Mouse (Mus musculus): ENCODE data around the gene Vmn1r211. TPM values are rescaled to one million over a fixed set of nuclear protein-coding genes. Genes with fewer than 3 reads are reported as not detected.
"Not testable (repeated sequence)": the region's sequence is repeated elsewhere in the genome, so short reads cannot be mapped to it uniquely, and the experiment has no call there.

The Vmn1r211 gene
- not detected for total RNA-seq (2021)
- long read RNA-seq, experiment 1 = 0 reads
- long read RNA-seq, experiment 2 = 0 reads

GRCm38 (mm10) chr13:22857461-22857860, at the start of gene Vmn1r211:
TSS of gene Vmn1r211 (minus strand) at chr13:22857561.
- no peak for DNase-seq
- intact Hi-C loops (cut with DNase I) = no loop called here

GRCm38 (mm10) chr13:22884105-22884504, 26.7 kb upstream of the Vmn1r211 start, which contains the start of gene Vmn1r212:
TSS of gene Vmn1r212 (minus strand) at chr13:22884205.
- DNase-seq = no peak
- intact Hi-C loops (cut with DNase I) = no loop called here

- no peak for DNase-seq
- intact Hi-C loops (cut with DNase I) = no loop called here
These were observed 21.9 kb upstream of the Vmn1r211 start for GRCm38 (mm10) chr13:22879257-22879656.

- intact Hi-C loops (cut with DNase I) = no loop called here
- no peak for DNase-seq
These were observed 2.6 kb downstream of the Vmn1r211 start for GRCm38 (mm10) chr13:22854760-22855159.

GRCm38 (mm10) chr13:22846798-22847197, 10.6 kb downstream of the Vmn1r211 start:
- intact Hi-C loops (cut with DNase I) = no loop called here
- no peak for DNase-seq

GRCm38 (mm10) chr13:22844304-22844703, 13.1 kb downstream of the Vmn1r211 start:
- intact Hi-C loops (cut with DNase I); DNase-seq: not testable (repeated sequence)

GRCm38 (mm10) chr13:22831248-22831647, 26.1 kb downstream of the Vmn1r211 start, which contains the start of gene Vmn1r210:
TSS of gene Vmn1r210 (minus strand) at chr13:22831348.
- intact Hi-C loops (cut with DNase I) = no loop called here
- no peak for DNase-seq

GRCm38 (mm10) chr13:22829395-22829794, 28.0 kb downstream of the Vmn1r211 start:
- DNase-seq; intact Hi-C loops (cut with DNase I): not testable (repeated sequence)

GRCm38 (mm10) chr13:22821601-22822000, 35.8 kb downstream of the Vmn1r211 start:
- intact Hi-C loops (cut with DNase I); DNase-seq: not testable (repeated sequence)

- intact Hi-C loops (cut with DNase I); DNase-seq: not testable (repeated sequence)
These were observed 47.8 kb downstream of the Vmn1r211 start, which contains the start of gene Vmn1r209 for GRCm38 (mm10) chr13:22809582-22809981. TSS of gene Vmn1r209 (minus strand) at chr13:22809682.

Other genes starting within 250 kb of the Vmn1r211 start
- gene Vmn1r206, start 233.3 kb downstream of the Vmn1r211 start, total RNA-seq (2021) = not detected
- gene Vmn1r207-ps, start 127.9 kb downstream of the Vmn1r211 start, total RNA-seq (2021) = not detected
- not detected for gene Vmn1r208, start 80.2 kb downstream of the Vmn1r211 start, total RNA-seq (2021)
- gene Vmn1r209, start 47.9 kb downstream of the Vmn1r211 start, total RNA-seq (2021) = not detected
- gene Vmn1r210, start 26.2 kb downstream of the Vmn1r211 start, total RNA-seq (2021) = not detected
- gene Vmn1r212, start 26.6 kb upstream of the Vmn1r211 start, total RNA-seq (2021) = not detected
- not detected for gene Vmn1r213, start 150.1 kb upstream of the Vmn1r211 start, total RNA-seq (2021)
- gene Vmn1r214, start 172.9 kb upstream of the Vmn1r211 start, total RNA-seq (2021) = not detected
- not detected for gene Vmn1r215, start 210.5 kb upstream of the Vmn1r211 start, total RNA-seq (2021)

Measured in heart, postnatal 14 days (tissue).